Mouse (Mus musculus) small intestine, adult 2 months (tissue): ENCODE measurements around the gene Sebox. TPM values are rescaled to one million over a fixed set of nuclear protein-coding genes. Genes with fewer than 3 reads are reported as not detected.

Experiments
- H3K27ac ChIP-seq: fragments of 200-500 bp; 2 replicates; pipeline ENCODE4 v1.5.1; 2012; ENCODE audit warnings: low read depth, low read length, control low read depth, inconsistent platforms; ENCODE audit not compliant: insufficient read depth
- H3K27me3 ChIP-seq: fragments of 200-500 bp; 2 replicates; pipeline ENCODE4 v1.6.1; 2012; ENCODE audit warnings: mild to moderate bottlenecking, moderate library complexity, low read length, inconsistent platforms; ENCODE audit not compliant: control insufficient read depth, insufficient read depth
- H3K36me3 ChIP-seq: fragments of 200-500 bp; 2 replicates; pipeline ENCODE4 v1.6.1; 2012; ENCODE audit warnings: mild to moderate bottlenecking, low read length, control low read depth, inconsistent platforms; ENCODE audit not compliant: control insufficient read depth, insufficient read depth
- H3K4me1 ChIP-seq: fragments of 200-500 bp; 2 replicates; pipeline ENCODE4 v1.6.1; 2012; ENCODE audit warnings: low read length, inconsistent platforms, mixed read lengths; ENCODE audit not compliant: control insufficient read depth, insufficient read depth, insufficient read length
- H3K4me3 ChIP-seq: fragments of 200-500 bp; 2 replicates; pipeline ENCODE4 v1.5.1; 2012; ENCODE audit warnings: low read depth, mild to moderate bottlenecking, control low read depth, inconsistent platforms, low read length, moderate library complexity
- CTCF ChIP-seq: fragments of 200-500 bp; IDR thresholded peaks from 2 replicates; pipeline ENCODE4 v1.5.1; 2012; ENCODE audit warnings: low read depth, mild to moderate bottlenecking, control low read depth, inconsistent platforms, low read length, moderate library complexity, mixed read lengths; ENCODE audit not compliant: insufficient replicate concordance, insufficient read length; ENCODE audit errors: extremely low read depth
- POLR2A ChIP-seq: fragments of 200-500 bp; IDR thresholded peaks from 2 replicates; pipeline ENCODE4 v1.6.1; 2012; ENCODE audit warnings: low read depth, mild to moderate bottlenecking, control low read depth, inconsistent platforms, low read length, moderate library complexity
- WGBS: fragments of 180-500 bp; shearing (Covaris S2); methylation state at CpG from one replicate; pipeline ENCODE4 v1.1.7; 2018; 5-methylcytosine and 5-hydroxymethylcytosine counted together
- polyA plus RNA-seq: library from polyadenylated mRNA; depleted of rRNA; stranded (reverse); fragments of >200 nt; gene quantifications from 2 replicates; pipeline ENCODE4 v1.2.3, GENCODE M21; 2012

Sebox gene
- polyA plus RNA-seq, 1 experiment, result not detected

GRCm38 (mm10) chr11:78535376-78536079 is 32.3 kb downstream of the Sebox start:
- H3K4me3 ChIP-seq, result peak overlapping the region; percentile 94
- under 1% methylated on average over 23 of the region's 23 CpGs for WGBS
- TF ChIP-seq POLR2A, result no peak
- TF ChIP-seq CTCF, result no peak
- H3K27me3 ChIP-seq, result no peaks in the 10 kb centered on the region
- peak overlapping the region; percentile 99 for H3K27ac ChIP-seq
- peaks cover 10% of the 10 kb centered on the region; the same call in 1 of the 2 replicates for H3K4me1 ChIP-seq
- H3K36me3 ChIP-seq, result peaks cover 17% of the 10 kb centered on the region

- WGBS, result under 1% methylated on average over 52 of the region's 52 CpGs
Measured at GRCm38 (mm10) chr11:78536080-78536689, 32.9 kb downstream of the Sebox start, which contains the start of the genes Tnfaip1 and Ift20. Tnfaip1 (minus strand) TSS chr11:78536332. Ift20 (plus strand) TSS chr11:78536361.

GRCm38 (mm10) chr11:78536690-78537084 is 33.4 kb downstream of the Sebox start:
- TF ChIP-seq POLR2A, result no peak
- Histone ChIP-seq H3K27me3 (no peaks in the 10 kb centered on the region), H3K36me3 (peaks cover 21% of the 10 kb centered on the region), H3K4me3 (peak overlapping the region; percentile 94), H3K27ac (peak overlapping the region; percentile 88), H3K4me1 (peaks cover 10% of the 10 kb centered on the region; the same call in 1 of the 2 replicates)
- under 1% methylated on average over 14 of the region's 14 CpGs for WGBS

More at GRCm38 (mm10) chr11:78536080-78536689, 32.9 kb downstream of the Sebox start, which contains the start of the genes Tnfaip1 and Ift20:
- Histone ChIP-seq H3K36me3 (peaks cover 18% of the 10 kb centered on the region), H3K27me3 (no peaks in the 10 kb centered on the region), H3K4me3 (peak within 1 kb of the TSS; percentile 94), H3K4me1 (peaks cover 10% of the 10 kb centered on the region; the same call in 1 of the 2 replicates), H3K27ac (peak within 1 kb of the TSS; percentile 99)
- TF ChIP-seq POLR2A (peak; percentile 86), CTCF (no peak)

GRCm38 (mm10) chr11:78540358-78540757 is 37.1 kb downstream of the Sebox start:
- WGBS, result 77% methylated on average over 3 of the region's 3 CpGs
- Histone ChIP-seq H3K27ac (no peak overlapping the region), H3K27me3 (no peaks in the 10 kb centered on the region), H3K4me1 (peaks cover 6% of the 10 kb centered on the region), H3K4me3 (no peak overlapping the region), H3K36me3 (peaks cover 34% of the 10 kb centered on the region)
- TF ChIP-seq CTCF (no peak), POLR2A (no peak)

- no peaks in the 10 kb centered on the region for H3K27me3 ChIP-seq
- no peak overlapping the region for H3K4me3 ChIP-seq
- no peak for TF ChIP-seq CTCF
- TF ChIP-seq POLR2A, result no peak
- peaks cover 29% of the 10 kb centered on the region for H3K36me3 ChIP-seq
- WGBS, result 66% methylated on average over 7 of the region's 7 CpGs
- H3K27ac ChIP-seq, result no peak overlapping the region
- H3K4me1 ChIP-seq, result peaks cover 9% of the 10 kb centered on the region
Measured at GRCm38 (mm10) chr11:78544449-78545111, 41.3 kb downstream of the Sebox start.

- Histone ChIP-seq H3K27ac (no peak overlapping the region), H3K4me1 (peaks cover 9% of the 10 kb centered on the region), H3K36me3 (peaks cover 24% of the 10 kb centered on the region), H3K27me3 (no peaks in the 10 kb centered on the region), H3K4me3 (no peak overlapping the region)
- 22% methylated on average over 8 of the region's 8 CpGs for WGBS
- no peak for TF ChIP-seq POLR2A
- TF ChIP-seq CTCF, result no peak
Measured at GRCm38 (mm10) chr11:78545181-78545580, 41.9 kb downstream of the Sebox start.

GRCm38 (mm10) chr11:78547718-78548460 is 44.6 kb downstream of the Sebox start:
- Histone ChIP-seq H3K27ac (peak overlapping the region; percentile 56), H3K4me1 (peaks cover 23% of the 10 kb centered on the region), H3K36me3 (peaks cover 10% of the 10 kb centered on the region), H3K27me3 (no peaks in the 10 kb centered on the region), H3K4me3 (no peak overlapping the region)
- TF ChIP-seq CTCF (no peak), POLR2A (no peak)
- WGBS, result 39% methylated on average over 2 of the region's 2 CpGs
